Mouse (Mus musculus) cerebellum, adult 2 months (tissue): Measurements from ENCODE around the gene Creb3l1.

Experiments used
- CTCF ChIP-seq: fragments of 200-500 bp; IDR thresholded peaks from 2 replicates; pipeline ENCODE4 v1.5.1; 2011; ENCODE audit warnings: low read depth, mild to moderate bottlenecking, control low read depth, low read length, moderate library complexity, borderline replicate concordance; ENCODE audit not compliant: insufficient read depth
- POLR2A ChIP-seq: fragments of 200-500 bp; IDR thresholded peaks from 2 replicates; pipeline ENCODE4 v1.6.1; 2011; ENCODE audit warnings: low read length, control low read depth, borderline replicate concordance; ENCODE audit not compliant: insufficient read depth

GRCm38 (mm10) chr2:91971231-91972097 is 52.8 kb downstream of the Creb3l1 start:
- TF ChIP-seq CTCF (no peak), POLR2A (0 out of 2 replicates have a peak, but pooled peaks have one; percentile 9)
